Mouse (Mus musculus) heart, adult 2 months (tissue): ENCODE results near the gene Parn.

Experiments
- CTCF ChIP-seq: fragments of 200-600 bp; IDR thresholded peaks from 2 replicates; pipeline ENCODE4 v1.8.1; 2022; ENCODE audit warnings: antibody characterized with exemption, mild to moderate bottlenecking, moderate library complexity
- POLR2A ChIP-seq: fragments of 200-500 bp; IDR thresholded peaks from 2 replicates; pipeline ENCODE4 v1.6.1; 2011; ENCODE audit warnings: mild to moderate bottlenecking, low read depth, low read length, control low read depth; ENCODE audit not compliant: insufficient read depth

DNA sequence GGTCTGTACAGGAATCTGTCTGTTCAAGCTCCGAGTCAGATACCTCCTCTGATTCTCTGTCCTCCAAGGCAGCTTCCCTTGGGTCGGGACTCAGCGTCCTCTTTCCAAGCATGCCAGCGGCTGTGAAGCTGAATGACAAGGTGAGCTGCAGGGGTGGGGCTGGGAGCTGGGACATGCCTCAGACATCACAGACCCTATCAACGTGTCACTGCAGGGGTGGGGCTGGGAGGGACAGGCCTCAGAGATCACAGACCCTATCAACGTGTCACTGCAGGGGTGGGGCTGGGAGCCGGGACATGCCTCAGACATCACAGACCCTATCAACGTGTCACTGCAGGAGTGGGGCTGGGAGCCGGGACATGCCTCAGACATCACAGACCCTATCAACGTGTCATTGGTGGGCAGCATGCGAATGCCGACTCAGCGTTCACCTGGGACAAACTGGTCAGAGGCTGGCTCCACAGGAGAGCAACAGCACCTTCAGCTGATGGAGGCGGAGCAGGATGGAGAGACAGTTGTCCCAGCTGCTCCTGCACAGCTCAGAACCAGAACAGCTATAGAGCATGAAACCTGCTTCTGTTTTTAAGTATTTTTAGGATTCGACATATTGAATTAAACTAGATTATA lies 126.7 kb downstream of the Parn start:
- TF ChIP-seq CTCF = no peak
- TF ChIP-seq POLR2A = no peak
